Mouse (Mus musculus) hematopoietic stem cell, adult 5-6 weeks (primary cell): Measurements from ENCODE around the gene Cenpl. TPM values are rescaled to one million over a fixed set of nuclear protein-coding genes. Genes with fewer than 3 reads are reported as not detected.

Experiments
- ATAC-seq, 2 experiments: fragments of 125-278 bp in 1 of 2; replicated peaks in 1 of 2; 2 replicates each; pipeline ENCODE4 v1.8.0; 2016 to 2017; ENCODE audit warnings: inconsistent platforms in 2 of 2, mild to moderate bottlenecking in 2 of 2, moderate number of reproducible peaks in 2 of 2, low read depth in 1 of 2, moderate TSS enrichment in 1 of 2; ENCODE audit not compliant: low FRiP score in 2 of 2, poor library complexity in 2 of 2, severe bottlenecking in 2 of 2, insufficient read depth in 1 of 2, low TSS enrichment in 1 of 2
- total RNA-seq: library from RNA; stranded (forward); fragments of 172-1452, 232-1000 nt; gene quantifications from 2 replicates; pipeline ENCODE4 v1.2.3, GENCODE M21; 2017

The Cenpl gene
- total RNA-seq, 1 experiment from 2014 or later: 7.2 TPM

DNA sequence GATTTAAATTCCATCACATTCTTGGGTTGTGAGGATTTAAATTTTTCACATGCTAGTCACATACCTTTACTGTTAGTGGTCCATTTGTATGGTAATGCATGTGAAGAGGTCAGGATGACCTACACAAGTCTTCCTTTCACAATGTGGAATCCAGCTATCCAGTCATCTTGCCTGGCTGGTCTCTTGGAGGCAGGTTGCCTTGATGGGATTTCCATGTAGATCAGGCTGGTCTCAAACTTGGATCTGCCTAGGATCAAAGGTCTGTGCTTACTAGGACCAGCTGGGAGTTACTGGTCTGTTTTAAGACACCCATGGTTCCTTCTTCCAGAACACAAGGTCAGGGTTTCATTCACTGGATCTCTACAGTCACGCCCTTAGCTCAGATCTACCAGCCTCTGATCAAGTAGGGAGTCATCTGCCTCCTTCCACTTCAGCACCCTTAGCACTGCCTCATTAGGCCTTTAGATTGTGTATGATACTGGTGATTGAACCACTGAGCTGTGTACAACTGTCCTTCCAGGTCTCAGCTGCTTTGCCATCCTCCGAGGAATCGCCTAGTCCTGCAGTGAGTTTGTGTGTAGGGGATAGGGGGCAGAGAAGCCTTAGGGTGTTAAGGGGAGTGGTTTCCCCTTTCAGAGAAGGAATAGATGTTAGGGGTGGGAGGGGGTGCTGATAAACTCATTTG is 30.6 kb upstream of the Cenpl start:
- ATAC-seq: peak; percentile 7 to 17; a peak in 1 of 4 replicates

- ATAC-seq: no peak
These were observed 30.1 kb upstream of the Cenpl start for GRCm38 (mm10) chr1:161040426-161040770.

- ATAC-seq: no peak
These were observed 29.7 kb upstream of the Cenpl start for GRCm38 (mm10) chr1:161040855-161041254.

GRCm38 (mm10) chr1:161041261-161042020 is 29.1 kb upstream of the Cenpl start:
- ATAC-seq: no peak

GRCm38 (mm10) chr1:161046972-161047371 is 23.5 kb upstream of the Cenpl start:
- no peak for ATAC-seq

GRCm38 (mm10) chr1:161057164-161057563 is 13.3 kb upstream of the Cenpl start:
- ATAC-seq: no peak

GRCm38 (mm10) chr1:161063351-161063750 is 7.2 kb upstream of the Cenpl start:
- ATAC-seq: no peak

GRCm38 (mm10) chr1:161071272-161071620 is 733 bp downstream of the Cenpl start:
- no peak for ATAC-seq

DNA sequence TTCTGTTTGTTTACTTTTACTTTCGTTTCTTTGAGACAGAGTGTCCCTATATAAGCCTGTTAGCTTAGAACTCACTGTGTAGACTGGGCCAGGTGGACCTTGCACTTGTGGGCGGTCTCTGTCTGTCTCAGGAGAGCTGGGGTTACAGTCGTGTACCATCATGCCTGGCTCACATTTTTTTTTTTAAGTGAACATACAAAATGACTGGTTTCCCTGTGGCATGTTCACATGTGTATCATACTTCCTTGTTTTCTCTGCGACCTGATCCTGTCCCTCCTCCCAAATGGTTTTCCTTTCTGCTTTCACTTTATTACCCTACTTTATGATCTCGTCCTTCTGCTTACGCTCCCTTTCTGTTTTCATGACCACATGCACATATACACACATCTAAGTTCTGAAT is 5.7 kb downstream of the Cenpl start:
- ATAC-seq: peak; percentile 62 to 63; a peak in 3 of 4 replicates

DNA sequence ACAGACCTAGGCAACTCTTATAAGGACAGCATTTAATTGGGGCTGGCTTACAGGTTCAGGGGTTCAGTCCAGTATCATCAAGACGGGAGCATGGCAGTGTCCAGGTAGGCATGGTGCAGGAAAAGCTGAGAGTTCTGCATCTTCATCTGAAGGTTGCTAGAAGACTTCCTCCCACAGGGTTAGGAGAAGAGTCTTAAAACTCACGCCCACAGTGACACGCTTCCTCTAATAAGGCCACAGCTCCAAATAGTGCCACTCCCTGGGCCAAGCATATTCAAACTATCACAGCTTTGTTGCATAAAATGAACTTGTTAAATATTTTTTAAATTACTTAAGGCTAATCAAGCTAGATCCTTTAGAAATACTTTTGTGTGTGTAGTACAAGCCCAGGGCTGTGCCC is 6.7 kb downstream of the Cenpl start:
- no peak for ATAC-seq

GRCm38 (mm10) chr1:161099721-161100405 is 29.4 kb downstream of the Cenpl start:
- no peak for ATAC-seq

DNA sequence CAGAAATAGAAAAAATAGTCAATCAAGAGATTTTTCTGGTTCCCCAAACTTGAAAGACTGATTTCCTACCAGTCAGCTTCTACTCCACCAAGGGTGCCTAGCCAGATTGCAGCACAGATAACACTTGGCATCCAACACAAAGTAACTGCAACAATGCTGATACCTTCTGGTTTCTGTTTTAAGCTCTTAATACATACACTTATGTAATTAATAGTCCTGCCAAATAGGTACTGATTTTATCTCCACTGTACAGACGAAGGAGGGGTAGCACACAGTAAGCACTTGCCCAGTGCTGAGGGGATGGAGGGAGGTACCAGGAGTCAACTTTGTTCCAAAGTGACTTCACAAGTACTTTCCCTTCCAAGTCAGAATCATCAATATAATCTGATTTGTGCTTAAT is 33.3 kb downstream of the Cenpl start:
- no peak for ATAC-seq

DNA sequence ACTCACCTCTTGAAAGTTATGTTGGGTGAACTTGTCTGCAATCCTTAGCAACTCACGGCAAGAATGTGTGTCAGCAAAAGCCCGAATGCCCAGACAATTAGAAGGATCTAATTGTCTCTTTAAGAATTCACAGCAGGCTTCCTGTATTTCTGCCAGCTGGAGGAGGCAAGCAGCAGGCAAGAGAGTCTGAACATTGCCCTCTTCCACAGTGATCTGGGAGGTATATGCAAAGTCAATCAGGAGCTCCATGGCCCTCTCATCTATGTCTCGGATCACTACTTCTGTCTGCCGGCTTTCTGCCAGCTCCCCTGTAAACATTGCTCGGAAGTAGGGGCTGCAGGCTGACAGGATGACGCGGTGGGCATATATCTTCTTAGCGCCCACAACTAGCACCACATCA is 38.7 kb downstream of the Cenpl start:
- ATAC-seq: no peak

DNA sequence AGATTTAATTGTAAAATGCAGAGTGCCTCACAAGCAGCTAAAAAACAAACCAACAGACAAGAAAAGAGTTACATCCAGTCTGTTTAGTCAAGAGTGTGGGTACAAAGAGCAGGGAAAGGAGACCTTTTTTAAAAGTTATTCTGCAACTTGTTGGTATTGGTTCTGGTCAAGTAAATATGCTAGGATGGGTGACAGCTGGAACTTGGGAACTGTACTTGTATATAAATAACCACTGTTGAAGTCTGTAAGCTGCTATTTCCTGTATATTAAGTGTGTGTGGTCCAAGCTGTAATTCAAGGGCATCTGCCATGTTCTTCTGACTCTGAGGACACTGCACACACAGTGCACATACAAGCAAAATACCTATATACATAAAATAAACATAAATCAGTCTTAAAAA is 44.1 kb downstream of the Cenpl start:
- no peak for ATAC-seq

- no peak for ATAC-seq
These were observed 52.3 kb downstream of the Cenpl start for GRCm38 (mm10) chr1:161122661-161123418.

GRCm38 (mm10) chr1:161126461-161126860 is 55.9 kb downstream of the Cenpl start:
- ATAC-seq: no peak

DNA sequence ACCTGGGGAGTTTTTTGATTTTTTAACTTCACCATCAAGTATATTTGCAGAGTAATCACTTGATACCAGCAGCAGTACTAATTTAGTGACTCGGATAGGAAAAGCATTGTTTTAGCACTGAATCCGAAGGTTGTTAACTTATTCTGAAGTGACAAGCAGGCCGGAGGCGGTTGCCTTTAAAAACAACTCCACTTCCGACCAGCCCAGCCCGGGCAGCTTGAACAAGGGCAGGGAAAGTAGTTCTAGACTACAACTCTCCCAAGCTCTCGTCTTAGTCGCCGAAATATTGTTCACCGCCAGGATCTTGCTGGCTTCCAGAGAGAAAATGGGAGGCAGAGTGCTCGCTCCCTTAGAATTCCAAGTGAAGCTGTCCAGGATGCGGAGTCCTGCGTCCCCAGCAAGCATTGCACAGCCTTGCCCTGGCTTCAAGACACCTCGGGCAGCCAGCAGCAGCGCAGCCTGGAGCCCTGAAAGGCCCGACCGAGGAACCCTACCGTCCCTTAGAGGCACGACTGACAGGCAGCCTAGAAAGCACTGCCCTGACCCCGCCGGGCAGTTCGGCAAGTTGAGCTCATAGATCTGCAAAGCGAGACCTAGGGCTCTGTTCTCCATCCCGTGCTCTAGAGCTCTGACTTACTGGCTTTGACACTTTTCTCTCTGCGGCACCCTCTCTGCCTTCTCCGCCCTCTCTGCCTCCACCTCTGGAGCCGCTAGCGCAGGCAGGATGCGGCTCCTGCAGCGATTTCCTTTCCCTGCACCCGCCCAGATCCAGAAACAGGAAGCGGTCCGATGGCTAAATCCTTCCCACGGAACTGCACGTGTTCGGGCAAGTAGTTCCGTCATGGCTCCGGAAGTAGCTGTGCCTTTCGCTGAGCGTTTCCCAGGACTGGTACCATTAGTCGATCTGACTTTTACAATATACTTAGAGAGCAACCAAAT is 60.5 kb downstream of the Cenpl start, which contains the start of gene Klhl20:
Gene Klhl20 (minus strand): TSS at position 786 of the 939 bp plus-strand sequence.
- peak; percentile 98 to 99 for ATAC-seq
